Mouse (Mus musculus) liver, embryonic 11.5 days (tissue): ENCODE results near the gene Kdelr2. TPM values are rescaled to one million over a fixed set of nuclear protein-coding genes. Genes with fewer than 3 reads are reported as not detected.
A peak's percentile ranks its signal among the peaks of the same experiment; 100 is the strongest.

Experiments
- ATAC-seq: fragments of 200-750 bp; cut with Nextera tagmentation; replicated peaks from 2 replicates; pipeline ENCODE4 v1.8.0; 2017; ENCODE audit warnings: moderate number of reproducible peaks, mild to moderate bottlenecking, moderate TSS enrichment, moderate library complexity; ENCODE audit not compliant: low FRiP score
- DNase-seq: peaks from one replicate; pipeline ENCODE4 v3.0.0-alpha.2; 2017; ENCODE audit warnings: low spot score
- H3K27ac ChIP-seq: fragments of 300-500 bp; sonication (generic); 2 replicates; pipeline ENCODE4 v1.5.1; 2014; ENCODE audit warnings: mild to moderate bottlenecking, low read depth, low read length, control low read depth
- H3K27me3 ChIP-seq: fragments of 300-500 bp; sonication (generic); replicated peaks from 2 replicates; pipeline ENCODE4 v1.6.1; 2014; ENCODE audit warnings: low read length, mixed read lengths; ENCODE audit not compliant: control insufficient read depth, insufficient read depth
- H3K36me3 ChIP-seq: fragments of 300-500 bp; sonication (generic); 2 replicates; pipeline ENCODE4 v1.6.1; 2014; ENCODE audit warnings: mild to moderate bottlenecking, low read length, moderate library complexity, mixed read lengths; ENCODE audit not compliant: control insufficient read depth, insufficient read depth
- H3K4me1 ChIP-seq: fragments of 300-500 bp; sonication (generic); replicated peaks from 2 replicates; pipeline ENCODE4 v1.6.1; 2014; ENCODE audit warnings: low read length, mixed read lengths; ENCODE audit not compliant: control insufficient read depth, insufficient read depth
- H3K4me2 ChIP-seq: fragments of 300-500 bp; sonication (generic); 2 replicates; pipeline ENCODE4 v1.6.1; 2014; ENCODE audit warnings: mild to moderate bottlenecking, control low read depth, moderate library complexity
- H3K4me3 ChIP-seq: fragments of 300-500 bp; sonication (generic); 2 replicates; pipeline ENCODE4 v1.5.1; 2014; ENCODE audit warnings: low read depth, low read length, control low read depth
- H3K9ac ChIP-seq: fragments of 300-500 bp; sonication (generic); 2 replicates; pipeline ENCODE4 v1.6.1; 2014; ENCODE audit warnings: low read depth, low read length, control low read depth
- H3K9me3 ChIP-seq: fragments of 300-500 bp; sonication (generic); 2 replicates; pipeline ENCODE4 v1.6.1; 2016; ENCODE audit warnings: low read length, inconsistent platforms, mixed read lengths; ENCODE audit not compliant: control insufficient read depth
- WGBS: fragments of 180-500 bp; shearing (Covaris S2); extraction: QIAGEN DNeasy Blood & Tissue Kit; methylation state at CpG from one replicate; pipeline ENCODE4 v1.1.7; 2014; 5-methylcytosine and 5-hydroxymethylcytosine counted together
- polyA plus RNA-seq: library from polyadenylated mRNA; unstranded; fragments of >200 nt; fragmentation: Nextera tagmentation; extraction: Ambion mirVana; gene quantifications from 2 replicates; pipeline ENCODE4 v1.2.1, GENCODE M21; 2014

Gene Kdelr2
- polyA plus RNA-seq, 1 experiment from 2014 or later, result 236 TPM

- DNase-seq, result no peak
- Histone ChIP-seq H3K9ac (no peak overlapping the region), H3K27ac (no peak overlapping the region), H3K9me3 (peaks cover 2% of the 10 kb centered on the region; the same call in 1 of the 2 replicates), H3K36me3 (peaks cover 38% of the 10 kb centered on the region), H3K4me3 (no peak overlapping the region), H3K4me1 (peaks cover 23% of the 10 kb centered on the region), H3K27me3 (no peaks in the 10 kb centered on the region), H3K4me2 (no peak overlapping the region)
- WGBS, result 89% methylated on average over 4 of the region's 4 CpGs
- ATAC-seq, result no peak
These were observed 7.3 kb downstream of the Kdelr2 start for GRCm38 (mm10) chr5:143410841-143411395.

- H3K36me3 ChIP-seq, result peaks cover 42% of the 10 kb centered on the region
These were observed 17.8 kb downstream of the Kdelr2 start for GRCm38 (mm10) chr5:143421484-143421883.

DNA sequence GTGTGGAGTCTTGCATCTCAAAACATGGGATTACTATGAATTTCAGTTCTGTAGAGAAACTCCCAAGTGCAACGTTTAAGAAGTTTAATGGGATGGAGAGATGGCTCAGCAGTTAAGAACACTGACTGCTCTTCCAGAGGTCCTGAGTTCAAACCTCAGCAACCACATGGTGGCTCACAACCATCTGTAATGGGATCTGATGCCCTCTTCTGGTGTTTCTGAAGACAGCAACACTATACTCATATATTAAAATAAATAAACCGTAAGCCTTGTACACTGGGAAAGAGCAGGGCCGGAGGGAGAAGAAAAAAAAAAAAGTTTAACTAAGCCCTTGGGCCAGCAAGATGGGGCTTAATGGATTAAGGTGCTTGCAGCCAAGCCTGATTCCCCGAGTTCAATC lies 19.4 kb downstream of the Kdelr2 start:
- Histone ChIP-seq H3K36me3 (peaks cover 29% of the 10 kb centered on the region), H3K27ac (no peak overlapping the region), H3K4me2 (no peak overlapping the region), H3K27me3 (no peaks in the 10 kb centered on the region), H3K9ac (no peak overlapping the region), H3K9me3 (no peaks in the 10 kb centered on the region), H3K4me1 (no peaks in the 10 kb centered on the region), H3K4me3 (no peak overlapping the region)
- ATAC-seq (no peak), DNase-seq (no peak)
- WGBS, result 83% methylated on average over 4 of the region's 4 CpGs

More at GRCm38 (mm10) chr5:143421484-143421883, 17.8 kb downstream of the Kdelr2 start:
- H3K27ac ChIP-seq, result no peak overlapping the region
- no peak overlapping the region for H3K9ac ChIP-seq
- no peaks in the 10 kb centered on the region for H3K4me1 ChIP-seq
- WGBS, result 73% methylated on average over 4 of the region's 4 CpGs
- H3K27me3 ChIP-seq, result no peaks in the 10 kb centered on the region
- no peak overlapping the region for H3K4me2 ChIP-seq
- no peaks in the 10 kb centered on the region for H3K9me3 ChIP-seq
- DNase-seq, result no peak
- no peak overlapping the region for H3K4me3 ChIP-seq
- ATAC-seq, result no peak

DNA sequence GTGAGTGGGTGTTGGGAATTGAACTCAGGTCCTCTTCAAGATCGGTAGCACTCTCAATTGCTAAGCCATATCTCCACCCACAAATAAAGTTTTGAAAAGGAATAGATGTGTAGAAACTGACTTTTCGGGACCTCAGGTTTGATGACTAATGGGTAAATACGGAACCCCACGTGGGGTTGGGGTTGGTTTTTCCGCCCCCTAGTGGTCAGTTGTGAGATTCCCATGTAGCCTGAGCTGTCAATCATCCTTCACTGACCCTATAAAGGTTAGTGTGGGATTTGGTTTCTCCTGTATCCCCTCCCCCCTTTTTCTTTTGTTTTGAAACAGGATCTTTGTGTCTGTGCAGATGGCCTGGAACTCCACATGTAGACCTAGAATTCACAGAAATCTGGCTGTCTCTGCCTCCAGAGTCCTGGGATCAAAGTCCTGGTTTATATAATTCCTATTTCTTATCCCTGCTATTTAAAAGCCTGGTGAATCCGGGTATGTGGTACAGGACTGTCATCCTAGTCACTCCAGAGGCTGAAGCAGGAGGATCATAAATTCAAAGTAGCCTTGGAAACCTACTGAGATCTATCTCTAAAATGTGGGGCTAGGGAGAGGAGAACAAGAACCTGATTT lies 20.4 kb downstream of the Kdelr2 start:
- DNase-seq, result peak; percentile 62
- Histone ChIP-seq H3K4me1 (no peaks in the 10 kb centered on the region), H3K27ac (no peak overlapping the region), H3K4me3 (no peak overlapping the region), H3K4me2 (no peak overlapping the region), H3K9ac (no peak overlapping the region), H3K27me3 (no peaks in the 10 kb centered on the region), H3K36me3 (peaks cover 24% of the 10 kb centered on the region), H3K9me3 (no peaks in the 10 kb centered on the region)
- ATAC-seq, result peak; percentile 61; the same call in 1 of the 2 replicates
- 25% methylated on average over 6 of the region's 6 CpGs for WGBS

DNA sequence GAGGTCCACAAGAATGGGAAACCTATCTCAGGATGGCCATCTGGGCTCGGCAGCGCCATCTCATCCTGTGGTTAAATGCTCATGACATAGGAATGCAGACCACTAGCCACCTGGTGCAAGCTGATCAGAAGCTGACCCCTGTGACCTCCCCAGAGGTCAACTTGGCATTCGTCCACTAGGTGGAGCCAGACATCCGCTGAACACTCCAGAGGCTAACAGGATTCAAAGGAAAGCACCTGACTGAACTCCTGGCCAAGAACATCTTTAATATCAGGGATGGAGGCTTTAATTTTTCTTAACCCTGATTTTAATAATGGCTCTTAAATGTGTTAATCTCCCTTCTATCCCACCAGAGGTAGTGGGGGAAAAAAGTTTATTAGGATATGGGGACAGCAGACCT lies 30.8 kb downstream of the Kdelr2 start:
- H3K4me1 ChIP-seq, result no peaks in the 10 kb centered on the region
- H3K9ac ChIP-seq, result no peak overlapping the region
- no peaks in the 10 kb centered on the region for H3K27me3 ChIP-seq
- no peak overlapping the region for H3K27ac ChIP-seq
- 5% methylated on average over 4 of the region's 4 CpGs for WGBS
- no peak overlapping the region for H3K4me2 ChIP-seq
- H3K4me3 ChIP-seq, result no peak overlapping the region
- DNase-seq (peak; percentile 76), ATAC-seq (0 out of 2 replicates have a peak, but pooled peaks have one; percentile 39)
- H3K36me3 ChIP-seq, result no peaks in the 10 kb centered on the region
- H3K9me3 ChIP-seq, result no peaks in the 10 kb centered on the region

DNA sequence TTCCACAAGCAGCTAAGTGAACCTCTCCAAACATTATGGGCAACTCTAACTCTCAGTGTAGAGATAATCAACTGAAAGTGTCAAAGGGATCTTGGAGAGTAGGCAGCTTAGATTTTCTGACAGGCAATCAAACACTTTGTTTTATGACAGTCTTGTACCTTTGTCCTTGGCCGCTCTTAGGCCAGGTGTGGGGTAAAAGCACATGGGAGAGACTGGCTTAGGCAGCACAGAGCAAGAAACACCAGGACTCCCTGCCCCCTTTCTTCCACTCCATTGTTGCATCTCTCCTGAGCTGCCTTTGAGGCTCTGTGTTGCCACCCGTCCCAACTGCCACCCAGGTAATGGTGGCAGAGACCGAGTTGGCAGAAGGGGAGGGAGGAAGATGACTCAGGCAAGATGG lies 37.7 kb downstream of the Kdelr2 start:
- peak; percentile 10 for DNase-seq
- Histone ChIP-seq H3K27me3 (no peaks in the 10 kb centered on the region), H3K4me2 (no peak overlapping the region), H3K4me3 (no peak overlapping the region), H3K4me1 (no peaks in the 10 kb centered on the region), H3K27ac (no peak overlapping the region), H3K9me3 (no peaks in the 10 kb centered on the region), H3K36me3 (no peaks in the 10 kb centered on the region), H3K9ac (no peak overlapping the region)
- no peak for ATAC-seq
- WGBS, result 80% methylated on average over 3 of the region's 3 CpGs

GRCm38 (mm10) chr5:143441753-143442152 lies 38.1 kb downstream of the Kdelr2 start:
- Histone ChIP-seq H3K27ac (no peak overlapping the region), H3K36me3 (no peaks in the 10 kb centered on the region), H3K9me3 (no peaks in the 10 kb centered on the region), H3K4me3 (no peak overlapping the region), H3K4me2 (no peak overlapping the region), H3K9ac (no peak overlapping the region), H3K4me1 (no peaks in the 10 kb centered on the region), H3K27me3 (no peaks in the 10 kb centered on the region)
- ATAC-seq, result no peak
- 70% methylated on average over 12 of the region's 12 CpGs for WGBS
- DNase-seq, result peak; percentile 16

- Histone ChIP-seq H3K27ac (peak overlapping the region; percentile 8; the same call in 1 of the 2 replicates), H3K4me3 (peak overlapping the region; percentile 62), H3K36me3 (peaks cover 7% of the 10 kb centered on the region; the same call in 1 of the 2 replicates), H3K27me3 (no peaks in the 10 kb centered on the region), H3K9me3 (no peaks in the 10 kb centered on the region), H3K4me2 (peak overlapping the region; percentile 84), H3K9ac (peak overlapping the region; percentile 78), H3K4me1 (peaks cover 15% of the 10 kb centered on the region)
- no peak for DNase-seq
- WGBS, result 78% methylated on average over 11 of the region's 11 CpGs
- ATAC-seq, result no peak
These were observed 60.0 kb downstream of the Kdelr2 start for GRCm38 (mm10) chr5:143463671-143464070.
